Mouse (Mus musculus) Patski (cell line): ENCODE measurements around the gene Otop1. TPM values are rescaled to one million over a fixed set of nuclear protein-coding genes. Genes with fewer than 3 reads are reported as not detected.
A peak's percentile ranks its signal among the peaks of the same experiment; 100 is the strongest.

ENCODE experiments used
- ATAC-seq: fragments of 100-300 bp; one replicate; pipeline ENCODE4 v1.8.0; 2021
- CTCF ChIA-PET: fragments of 350-600 bp; sonication (Branson Sonifier 250); formaldehyde crosslinking; loops from one replicate; lab custom pipeline; 2022; ENCODE audit warnings: inconsistent platforms; lab: Charles Lee
- POLR2A ChIA-PET: fragments of 350-600 bp; sonication (Branson Sonifier 250); formaldehyde crosslinking; loops from one replicate; lab custom pipeline; 2022; ENCODE audit warnings: antibody characterized with exemption, inconsistent platforms; lab: Charles Lee
- DNase-seq: peaks from one replicate; pipeline ENCODE4 v3.0.0-alpha.2; 2011; ENCODE audit warnings: low read depth, low spot score
- H3K27me3 ChIP-seq: fragments of 371-371 bp; one replicate; pipeline ENCODE4 v1.5.1; 2021
- CTCF ChIP-seq: fragments of 100-300 bp; IDR thresholded peaks from one replicate; pipeline ENCODE4 v1.5.1; 2021
- in situ Hi-C: fragments of 300-500 bp; cut with MboI; formaldehyde crosslinking; loops from 3 replicates; pipeline ENCODE4 v1.11.1; 2018; ENCODE audit warnings: low pct_unique_long_range_greater_than_20kb, mixed read lengths
- polyA plus RNA-seq: library from polyadenylated mRNA; unstranded; gene quantifications from one replicate; pipeline ENCODE4 v1.2.3, GENCODE M21; 2021

Otop1 gene
- polyA plus RNA-seq: not detected

DNA sequence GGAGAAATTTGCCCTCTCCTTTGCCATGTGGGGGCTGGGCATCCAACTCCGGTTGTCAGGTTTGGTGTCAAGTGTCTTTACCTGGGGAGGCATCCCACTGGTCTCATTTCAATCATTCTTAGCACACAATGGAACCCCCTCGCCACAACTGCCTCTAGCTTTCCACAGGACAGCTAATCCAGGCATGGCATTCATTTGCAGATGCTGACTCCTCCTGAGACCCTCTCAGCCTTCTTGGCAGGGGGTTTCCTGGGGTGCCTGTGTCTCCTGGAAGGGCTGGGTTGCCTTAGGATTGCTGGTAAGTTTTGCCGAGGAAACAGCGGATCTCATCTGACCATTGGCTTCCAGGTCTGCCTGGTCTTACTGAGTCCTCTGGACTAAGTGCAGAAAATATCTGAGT lies at the start of gene Otop1:
TSS of gene Otop1 (plus strand) at position 202 of the 400 bp plus-strand sequence.
- no peak for ATAC-seq
- ChIA-PET POLR2A (no interaction called here), CTCF (no interaction called here)
- in situ Hi-C loops: no loop called here
- peaks cover 37% of the 10 kb centered on the region for H3K27me3 ChIP-seq
- TF ChIP-seq CTCF: no peak
- no peak for DNase-seq

GRCm38 (mm10) chr5:38235422-38235821 lies 40.4 kb upstream of the Otop1 start:
- H3K27me3 ChIP-seq: no peaks in the 10 kb centered on the region
- ChIA-PET POLR2A (no interaction called here), CTCF (interaction anchor here (1.2 to 2.2 kb wide), 5 partner anchors 11 to 34 kb away, joined by 3 to 6 read pairs (median 4); no protein-coding TSS in a partner anchor)
- TF ChIP-seq CTCF: peak; percentile 75
- DNase-seq: no peak
- in situ Hi-C loops: no loop called here
- ATAC-seq: no peak

GRCm38 (mm10) chr5:38236627-38237026 lies 39.1 kb upstream of the Otop1 start:
- TF ChIP-seq CTCF: peak; percentile 43
- POLR2A ChIA-PET: no interaction called here
- in situ Hi-C loops: no loop called here
- ATAC-seq (no peak), DNase-seq (no peak)
- H3K27me3 ChIP-seq: no peaks in the 10 kb centered on the region
- CTCF ChIA-PET: interaction anchor here (0.8 to 2.2 kb wide), 8 partner anchors 8 to 40 kb away, joined by 3 to 6 read pairs (median 3); partner anchors contain the start of gene Tmem128

GRCm38 (mm10) chr5:38240727-38241472 lies 34.9 kb upstream of the Otop1 start:
- no peaks in the 10 kb centered on the region for H3K27me3 ChIP-seq
- in situ Hi-C loops: no loop called here
- DNase-seq (no peak), ATAC-seq (no peak)
- ChIA-PET POLR2A (no interaction called here), CTCF (no interaction called here)
- no peak for TF ChIP-seq CTCF

DNA sequence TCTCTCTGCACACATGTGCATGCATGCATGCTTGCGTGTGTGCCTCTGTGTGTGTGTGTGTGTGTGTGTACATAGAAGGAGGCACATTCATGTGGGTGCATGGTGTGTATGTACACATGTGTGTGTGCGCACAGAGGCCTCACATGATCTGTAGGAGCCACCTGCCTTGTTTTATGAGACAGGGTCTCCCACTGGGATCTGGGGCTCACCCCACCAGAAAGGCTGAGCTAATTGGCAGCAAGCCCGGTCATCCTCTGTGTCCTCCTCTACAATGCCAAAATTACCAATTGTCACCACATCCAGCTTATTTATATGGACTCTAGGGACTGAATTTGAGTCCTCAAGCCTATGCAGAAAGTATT lies 34.3 kb upstream of the Otop1 start:
- CTCF ChIA-PET: no interaction called here
- ATAC-seq (no peak), DNase-seq (no peak)
- no peak for TF ChIP-seq CTCF
- POLR2A ChIA-PET: no interaction called here
- no peaks in the 10 kb centered on the region for H3K27me3 ChIP-seq
- in situ Hi-C loops: no loop called here

- ATAC-seq (no peak), DNase-seq (no peak)
- no peaks in the 10 kb centered on the region for H3K27me3 ChIP-seq
- no peak for TF ChIP-seq CTCF
- ChIA-PET CTCF (no interaction called here), POLR2A (no interaction called here)
- in situ Hi-C loops: no loop called here
Observed at GRCm38 (mm10) chr5:38241966-38242365, 33.8 kb upstream of the Otop1 start.

- H3K27me3 ChIP-seq: no peaks in the 10 kb centered on the region
- TF ChIP-seq CTCF: no peak
- ChIA-PET CTCF (interaction anchor here (0.7 to 0.8 kb wide), 2 partner anchors 9 to 57 kb away, joined by 3 read pairs; no protein-coding TSS in a partner anchor), POLR2A (no interaction called here)
- in situ Hi-C loops: no loop called here
- ATAC-seq (no peak), DNase-seq (no peak)
Observed at GRCm38 (mm10) chr5:38255195-38255594, 20.6 kb upstream of the Otop1 start.

GRCm38 (mm10) chr5:38255644-38256043 lies 20.1 kb upstream of the Otop1 start:
- in situ Hi-C loops: no loop called here
- DNase-seq: no peak
- CTCF ChIA-PET: interaction anchor here (0.7 to 1.2 kb wide), 3 partner anchors 10 to 58 kb away, joined by 3 read pairs; no protein-coding TSS in a partner anchor
- no peak for TF ChIP-seq CTCF
- no peaks in the 10 kb centered on the region for H3K27me3 ChIP-seq
- ATAC-seq: no peak
- POLR2A ChIA-PET: no interaction called here

GRCm38 (mm10) chr5:38256551-38256950 lies 19.2 kb upstream of the Otop1 start:
- ATAC-seq (no peak), DNase-seq (no peak)
- TF ChIP-seq CTCF: no peak
- CTCF ChIA-PET: interaction anchor here (1.2 kb wide), 1 partner anchor 31 kb away, joined by 3 read pairs; no protein-coding TSS in a partner anchor
- in situ Hi-C loops: no loop called here
- H3K27me3 ChIP-seq: no peaks in the 10 kb centered on the region
- POLR2A ChIA-PET: no interaction called here

DNA sequence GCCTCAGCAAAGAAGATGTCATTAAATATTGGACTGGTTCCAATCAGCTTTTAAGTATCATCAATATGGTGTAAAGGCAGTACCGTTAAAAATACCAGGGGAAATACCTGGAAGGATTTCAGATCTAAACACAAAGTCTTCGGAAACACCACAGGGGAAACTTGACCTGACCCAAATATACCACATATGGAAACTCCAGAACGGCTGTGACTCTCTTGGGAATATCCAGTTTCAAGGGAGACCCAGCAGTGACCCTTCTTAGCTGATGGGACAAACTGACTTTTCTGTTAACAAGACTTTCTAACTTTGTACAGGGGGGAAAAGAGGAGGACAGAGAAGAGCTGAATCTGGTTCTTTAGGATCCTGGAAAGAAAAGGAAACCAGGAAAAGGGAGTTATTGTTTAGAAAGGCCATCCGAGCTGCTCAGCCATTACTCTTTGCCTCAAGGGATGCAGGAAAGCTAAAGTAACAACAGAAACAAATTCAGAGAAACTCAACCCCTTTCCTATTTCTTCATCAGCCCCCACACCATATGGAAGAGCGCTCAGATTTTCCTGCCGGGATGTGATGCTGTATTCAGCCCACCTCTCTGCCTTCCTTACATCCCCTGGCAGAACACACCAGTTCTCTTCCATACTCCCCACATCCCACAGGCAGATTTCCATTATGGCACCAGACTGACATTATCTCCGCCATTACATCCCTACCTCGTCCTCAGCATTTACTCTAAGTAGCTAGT lies 17.6 kb upstream of the Otop1 start:
- DNase-seq (no peak), ATAC-seq (no peak)
- no peak for TF ChIP-seq CTCF
- ChIA-PET POLR2A (no interaction called here), CTCF (interaction anchor here (1.3 to 1.8 kb wide), 3 partner anchors 22 to 374 kb away, joined by 3 to 4 read pairs (median 3); no protein-coding TSS in a partner anchor)
- H3K27me3 ChIP-seq: no peaks in the 10 kb centered on the region
- in situ Hi-C loops: no loop called here

GRCm38 (mm10) chr5:38258773-38259146 lies 17.0 kb upstream of the Otop1 start:
- ChIA-PET CTCF (interaction anchor here (0.5 to 2.5 kb wide), 4 partner anchors 13 to 172 kb away, joined by 3 to 6 read pairs (median 4); no protein-coding TSS in a partner anchor), POLR2A (no interaction called here)
- no peak for TF ChIP-seq CTCF
- no peaks in the 10 kb centered on the region for H3K27me3 ChIP-seq
- peak; percentile 72 for DNase-seq
- ATAC-seq: peak; percentile 40
- in situ Hi-C loops: no loop called here
